Mouse (Mus musculus): Measurements from ENCODE around the gene Gpr39. TPM values are rescaled to one million over a fixed set of nuclear protein-coding genes. Genes with fewer than 3 reads are reported as not detected.

The Gpr39 gene
- polyA plus RNA-seq, 1 experiment = not detected

DNA sequence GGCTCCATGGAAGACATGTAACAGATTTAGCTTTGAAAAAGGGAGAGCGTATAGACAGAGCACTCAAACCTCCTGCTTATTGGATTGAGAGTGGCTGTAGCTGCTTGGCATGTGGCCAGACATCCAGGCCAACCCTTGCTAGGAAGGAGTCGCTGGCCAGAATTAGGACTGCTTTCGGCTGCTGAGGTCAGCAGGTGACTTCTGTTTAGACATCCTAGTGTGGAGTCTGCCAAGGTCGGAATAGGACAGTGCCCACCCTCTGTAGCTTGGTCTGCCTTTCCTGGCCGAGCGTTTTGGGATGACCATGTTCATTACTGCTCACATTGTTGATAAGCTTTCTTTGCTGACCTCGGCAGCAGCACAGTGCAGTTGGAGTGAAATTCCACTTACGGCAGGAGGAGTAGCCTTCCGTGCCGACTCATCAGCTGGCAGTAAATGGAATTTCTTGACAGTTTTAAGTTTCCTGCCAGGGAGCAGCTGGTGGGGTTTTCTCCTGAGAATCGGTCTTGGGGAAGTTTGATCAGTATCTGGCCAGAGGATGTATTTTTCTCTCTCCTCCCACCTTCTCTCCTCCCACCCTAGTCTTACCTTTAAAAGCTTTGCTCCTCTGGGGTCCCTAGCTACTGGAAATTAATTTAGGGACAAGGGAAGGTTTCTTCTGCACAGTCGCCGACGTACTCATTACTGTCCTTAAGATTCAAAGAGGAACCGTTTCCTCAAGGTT, 83.3 kb downstream of the Gpr39 start:
- TF ChIP-seq POLR2A (IDR thresholded peaks at IDR 0.05; ENCODE audit: borderline replicate concordance, low read depth, low read length) = no peak
- no peak for TF ChIP-seq CTCF (IDR thresholded peaks at IDR 0.05; ENCODE audit: low read depth, low read length)
- no peaks in the 10 kb centered on the region for H3K4me1 ChIP-seq (ENCODE audit: control insufficient read depth, insufficient read depth, low read length)
- no peak overlapping the region for H3K4me3 ChIP-seq (ENCODE audit: insufficient read depth, low read length)
- H3K27ac ChIP-seq (ENCODE audit: insufficient read depth, low read depth, low read length) = no peak overlapping the region

DNA sequence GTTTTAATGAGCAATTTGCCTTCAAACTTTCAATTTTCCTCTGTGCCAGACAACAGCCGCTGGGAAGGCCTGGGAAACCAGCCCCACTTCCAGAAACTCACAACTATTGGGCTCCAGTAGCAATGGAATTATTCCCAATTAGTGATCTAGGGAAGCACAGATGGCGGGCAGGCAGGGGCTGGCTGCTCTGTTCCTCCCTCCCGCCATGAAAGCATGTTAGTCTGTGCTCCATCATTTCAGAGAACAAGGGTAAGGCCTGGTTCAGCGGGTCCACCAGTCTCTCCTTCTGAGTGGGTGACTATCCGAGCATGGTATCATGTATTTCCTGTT, 83.9 kb downstream of the Gpr39 start:
- no peak overlapping the region for H3K4me3 ChIP-seq (ENCODE audit: insufficient read depth, low read length)
- no peaks in the 10 kb centered on the region for H3K4me1 ChIP-seq (ENCODE audit: control insufficient read depth, insufficient read depth, low read length)
- no peak overlapping the region for H3K27ac ChIP-seq (ENCODE audit: insufficient read depth, low read depth, low read length)
- TF ChIP-seq POLR2A (IDR thresholded peaks at IDR 0.05; ENCODE audit: borderline replicate concordance, low read depth, low read length) = no peak
- no peak for TF ChIP-seq CTCF (IDR thresholded peaks at IDR 0.05; ENCODE audit: low read depth, low read length)

DNA sequence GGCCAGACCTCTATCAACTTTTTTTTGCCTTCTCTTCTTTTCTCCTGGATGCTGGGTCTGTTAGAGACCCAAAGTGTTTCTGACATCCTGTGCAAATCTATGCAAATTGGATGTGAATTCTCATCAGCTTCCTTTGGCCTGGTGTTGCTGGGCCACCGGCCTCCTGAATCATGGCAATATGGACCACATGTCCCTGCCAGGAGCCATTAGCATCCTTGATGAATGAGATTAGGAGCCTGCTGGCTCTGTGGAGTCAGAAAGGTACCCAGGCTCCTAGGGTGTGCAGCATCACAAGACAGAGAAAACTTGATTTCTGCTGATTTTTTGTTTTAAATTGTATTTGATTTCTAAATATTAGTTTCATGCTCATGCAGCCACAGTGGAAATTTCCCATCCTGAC, 85.3 kb downstream of the Gpr39 start:
- no peak overlapping the region for H3K4me3 ChIP-seq (ENCODE audit: insufficient read depth, low read length)
- H3K27ac ChIP-seq (ENCODE audit: insufficient read depth, low read depth, low read length) = no peak overlapping the region
- TF ChIP-seq CTCF (IDR thresholded peaks at IDR 0.05; ENCODE audit: low read depth, low read length) = no peak
- no peak for TF ChIP-seq POLR2A (IDR thresholded peaks at IDR 0.05; ENCODE audit: borderline replicate concordance, low read depth, low read length)

DNA sequence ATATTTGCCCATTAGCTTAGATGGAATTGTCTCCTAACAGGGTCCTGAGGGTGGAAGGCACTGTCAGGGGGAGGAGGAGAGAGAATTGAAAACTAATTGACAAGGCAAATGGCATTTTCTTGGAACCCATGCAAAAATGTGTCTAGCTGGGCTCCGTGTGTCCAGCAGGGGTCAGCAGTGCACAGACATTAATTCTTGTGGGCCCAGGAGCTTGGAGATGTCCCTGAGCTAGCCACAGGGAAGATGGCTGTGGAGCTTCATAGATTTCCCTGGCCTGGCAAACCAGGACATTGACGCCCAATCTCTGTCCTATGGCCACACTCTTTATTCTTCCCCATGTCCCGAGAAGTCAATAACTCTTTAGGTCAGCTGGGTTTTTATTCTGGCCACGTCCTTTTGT, 113.0 kb downstream of the Gpr39 start:
- Histone ChIP-seq H3K27ac (ENCODE audit: insufficient read depth, low read depth, low read length) (no peak overlapping the region), H3K4me3 (ENCODE audit: insufficient read depth, low read length) (no peak overlapping the region), H3K4me1 (ENCODE audit: control insufficient read depth, insufficient read depth, low read length) (no peaks in the 10 kb centered on the region)
- no peak for TF ChIP-seq CTCF (IDR thresholded peaks at IDR 0.05; ENCODE audit: low read depth, low read length)
- no peak for TF ChIP-seq POLR2A (IDR thresholded peaks at IDR 0.05; ENCODE audit: borderline replicate concordance, low read depth, low read length)

More for the DNA sequence above, 85.3 kb downstream of the Gpr39 start:
- H3K4me1 ChIP-seq (ENCODE audit: control insufficient read depth, insufficient read depth, low read length) = no peaks in the 10 kb centered on the region

DNA sequence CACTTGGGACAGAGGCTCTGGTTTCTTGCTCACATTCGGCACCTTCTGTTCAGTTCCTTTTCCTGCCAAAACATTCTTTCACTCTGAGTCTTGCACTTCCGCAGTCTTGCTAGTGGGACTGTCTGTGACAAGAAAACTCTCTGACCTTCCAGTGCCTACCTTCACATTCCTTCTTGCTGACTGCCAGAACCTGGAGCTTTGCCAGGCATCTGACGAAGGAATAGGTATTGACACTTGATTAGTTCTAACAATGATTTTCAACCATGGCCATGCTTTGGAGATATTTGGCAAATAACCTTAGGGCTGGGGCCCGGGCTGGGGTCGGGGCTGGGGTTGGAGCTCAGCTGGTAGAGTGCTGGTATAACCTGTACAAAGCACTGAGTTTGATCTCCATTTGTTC, 123.7 kb downstream of the Gpr39 start:
- no peak overlapping the region for H3K27ac ChIP-seq (ENCODE audit: insufficient read depth, low read depth, low read length)
- H3K4me1 ChIP-seq (ENCODE audit: control insufficient read depth, insufficient read depth, low read length) = no peaks in the 10 kb centered on the region
- TF ChIP-seq POLR2A (IDR thresholded peaks at IDR 0.05; ENCODE audit: borderline replicate concordance, low read depth, low read length) (no peak), CTCF (IDR thresholded peaks at IDR 0.05; ENCODE audit: low read depth, low read length) (no peak)
- no peak overlapping the region for H3K4me3 ChIP-seq (ENCODE audit: insufficient read depth, low read length)

DNA sequence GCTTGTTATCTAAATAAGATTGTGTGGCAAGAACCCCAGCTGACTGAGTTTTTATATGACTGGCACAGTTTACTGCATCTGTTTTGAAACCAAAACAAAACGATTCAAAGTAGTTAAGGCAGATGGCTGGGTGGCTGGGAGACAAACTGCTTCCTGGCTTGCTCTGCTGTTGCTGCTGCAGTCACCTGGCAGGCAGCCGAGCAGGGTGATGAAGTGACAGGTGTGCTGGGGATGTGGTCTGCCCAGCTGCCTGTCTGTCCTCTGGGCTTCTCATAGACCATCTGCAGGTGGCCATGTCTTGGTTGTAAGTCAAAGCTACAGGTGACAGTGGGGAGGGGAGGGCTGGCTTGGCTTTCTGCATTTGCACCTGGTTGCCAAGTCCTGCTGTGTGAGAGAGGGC, 131.6 kb downstream of the Gpr39 start:
- Histone ChIP-seq H3K4me3 (ENCODE audit: insufficient read depth, low read length) (no peak overlapping the region), H3K4me1 (ENCODE audit: control insufficient read depth, insufficient read depth, low read length) (no peaks in the 10 kb centered on the region), H3K27ac (ENCODE audit: insufficient read depth, low read depth, low read length) (no peak overlapping the region)
- no peak for TF ChIP-seq POLR2A (IDR thresholded peaks at IDR 0.05; ENCODE audit: borderline replicate concordance, low read depth, low read length)
- no peak for TF ChIP-seq CTCF (IDR thresholded peaks at IDR 0.05; ENCODE audit: low read depth, low read length)

DNA sequence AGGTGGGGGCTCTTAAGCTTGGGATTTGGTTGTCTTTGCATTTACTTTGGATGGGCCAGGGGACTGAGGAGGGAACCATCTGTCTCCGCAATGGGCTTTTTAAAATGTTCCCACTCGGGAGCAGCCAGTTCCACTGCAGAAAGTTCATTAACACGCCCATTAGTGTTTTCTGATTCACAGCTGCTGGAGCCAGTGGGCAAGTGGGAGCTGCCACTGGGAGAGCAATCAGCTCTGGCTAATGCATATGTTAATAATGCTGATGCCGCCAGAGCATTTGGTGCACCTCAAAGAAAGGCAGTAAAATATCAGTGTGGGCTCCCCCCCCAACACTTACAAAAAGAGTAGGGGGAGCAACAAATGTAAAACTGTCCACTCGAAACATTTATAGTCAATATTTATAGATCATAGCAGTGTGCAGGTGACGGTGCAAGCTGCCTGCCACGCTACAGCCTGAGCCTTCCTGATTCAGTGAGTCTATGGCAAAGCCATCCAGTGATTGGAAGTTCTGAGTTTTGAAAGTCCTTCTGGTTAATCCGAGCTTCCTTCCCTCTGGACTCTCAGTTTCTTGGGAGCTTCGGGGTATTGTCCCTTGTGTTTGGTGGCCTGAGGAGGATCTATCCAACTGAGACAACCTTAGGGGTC, 136.5 kb downstream of the Gpr39 start:
- Histone ChIP-seq H3K4me1 (ENCODE audit: control insufficient read depth, insufficient read depth, low read length) (no peaks in the 10 kb centered on the region), H3K27ac (ENCODE audit: insufficient read depth, low read depth, low read length) (no peak overlapping the region), H3K4me3 (ENCODE audit: insufficient read depth, low read length) (no peak overlapping the region)
- TF ChIP-seq POLR2A (IDR thresholded peaks at IDR 0.05; ENCODE audit: borderline replicate concordance, low read depth, low read length) (no peak), CTCF (IDR thresholded peaks at IDR 0.05; ENCODE audit: low read depth, low read length) (no peak)

DNA sequence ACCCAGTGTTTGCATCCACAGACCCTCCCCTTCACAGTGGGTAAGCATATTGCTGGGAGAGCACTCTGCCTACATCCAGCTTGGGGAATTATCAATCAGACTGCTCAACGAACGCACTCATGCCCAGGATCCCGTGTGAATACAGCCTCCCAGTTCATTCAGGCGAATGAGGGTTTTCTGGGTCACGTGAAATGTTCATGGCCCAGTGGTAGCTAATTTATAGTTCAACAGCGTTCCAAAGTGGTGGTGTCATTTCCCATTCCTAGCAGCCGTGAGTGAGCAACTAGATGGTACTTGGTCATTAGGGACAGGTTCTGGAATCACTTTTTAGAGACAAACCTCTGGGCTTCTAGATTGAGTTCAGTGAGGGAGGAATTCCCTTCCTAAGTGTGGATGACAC, 144.3 kb downstream of the Gpr39 start:
- Histone ChIP-seq H3K4me3 (ENCODE audit: insufficient read depth, low read length) (no peak overlapping the region), H3K27ac (ENCODE audit: insufficient read depth, low read depth, low read length) (no peak overlapping the region), H3K4me1 (ENCODE audit: control insufficient read depth, insufficient read depth, low read length) (no peaks in the 10 kb centered on the region)
- no peak for TF ChIP-seq CTCF (IDR thresholded peaks at IDR 0.05; ENCODE audit: low read depth, low read length)
- no peak for TF ChIP-seq POLR2A (IDR thresholded peaks at IDR 0.05; ENCODE audit: borderline replicate concordance, low read depth, low read length)

DNA sequence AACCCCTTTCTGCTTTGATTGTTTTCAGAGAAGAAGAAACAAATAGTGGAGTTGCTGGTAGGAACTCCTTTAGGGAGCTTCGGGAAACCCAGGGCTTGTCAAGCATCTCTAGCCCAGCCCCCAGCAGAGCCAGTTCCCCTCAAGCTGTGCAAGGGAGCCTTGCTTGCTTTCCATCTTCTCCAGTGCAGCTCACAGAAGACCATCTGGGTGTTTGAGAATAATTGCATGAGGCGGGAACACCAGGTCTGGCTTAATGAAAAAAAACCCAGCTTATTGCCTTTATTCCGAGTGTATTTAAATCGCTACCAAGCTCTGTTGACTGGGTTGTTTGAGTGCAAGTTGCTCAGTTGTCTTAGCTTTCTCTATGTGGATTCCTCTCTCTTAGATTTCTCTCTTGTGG, 146.8 kb downstream of the Gpr39 start:
- TF ChIP-seq POLR2A (IDR thresholded peaks at IDR 0.05; ENCODE audit: borderline replicate concordance, low read depth, low read length) = no peak
- no peak for TF ChIP-seq CTCF (IDR thresholded peaks at IDR 0.05; ENCODE audit: low read depth, low read length)
- Histone ChIP-seq H3K4me1 (ENCODE audit: control insufficient read depth, insufficient read depth, low read length) (no peaks in the 10 kb centered on the region), H3K4me3 (ENCODE audit: insufficient read depth, low read length) (no peak overlapping the region), H3K27ac (ENCODE audit: insufficient read depth, low read depth, low read length) (no peak overlapping the region)

DNA sequence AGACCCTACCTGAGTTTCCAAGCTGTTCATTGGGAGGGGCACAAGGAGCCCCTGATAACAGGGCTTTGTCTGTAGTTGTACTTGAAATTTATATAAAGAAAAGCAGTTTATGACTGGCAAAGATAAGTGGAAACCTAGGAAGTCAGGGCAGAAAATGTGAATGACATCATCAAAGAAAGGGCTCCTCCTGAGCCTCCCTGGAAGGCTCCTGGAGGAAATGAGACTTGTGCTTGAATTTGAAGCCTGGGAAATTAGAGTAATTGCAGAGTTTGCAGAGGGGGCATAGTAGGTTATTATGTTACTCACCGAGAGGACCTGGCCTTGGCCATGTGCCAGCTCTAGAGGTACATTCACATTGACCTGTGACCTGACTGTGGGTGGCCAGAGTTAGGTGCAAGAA, 160.7 kb downstream of the Gpr39 start:
- H3K27ac ChIP-seq (ENCODE audit: insufficient read depth, low read depth, low read length) = no peak overlapping the region
- H3K4me3 ChIP-seq (ENCODE audit: insufficient read depth, low read length) = no peak overlapping the region
- no peak for TF ChIP-seq CTCF (IDR thresholded peaks at IDR 0.05; ENCODE audit: low read depth, low read length)
- no peak for TF ChIP-seq POLR2A (IDR thresholded peaks at IDR 0.05; ENCODE audit: borderline replicate concordance, low read depth, low read length)
- no peaks in the 10 kb centered on the region for H3K4me1 ChIP-seq (ENCODE audit: control insufficient read depth, insufficient read depth, low read length)

Data from bone marrow macrophage, adult 2 months (primary cell).